Mouse (Mus musculus): Measurements from ENCODE around the gene Krtap12-1.
"Not testable (repeated sequence)": the region's sequence is repeated elsewhere in the genome, so short reads cannot be mapped to it uniquely, and the experiment has no call there.

The Krtap12-1 gene

DNA sequence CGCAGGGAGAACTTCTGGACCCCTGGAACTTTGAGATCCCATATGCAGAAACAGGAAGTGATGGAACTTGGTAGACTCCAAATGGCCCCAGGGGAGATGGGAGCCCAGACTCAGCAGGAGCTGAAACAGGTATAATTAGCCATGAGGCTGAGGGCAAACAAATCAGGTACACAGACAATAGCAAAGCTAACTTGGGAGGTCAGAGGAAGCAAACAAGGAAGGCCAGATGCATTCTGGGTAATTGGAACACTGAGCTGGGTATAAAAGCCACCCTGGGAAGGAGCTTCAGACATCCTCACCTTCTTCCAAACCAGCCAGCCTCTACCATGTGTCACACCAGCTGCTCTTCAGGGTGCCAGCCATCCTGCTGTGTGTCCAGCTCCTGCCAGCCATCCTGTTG is at the start of gene Krtap12-1:
Gene Krtap12-1 (plus strand): TSS at position 301 of the 400 bp plus-strand sequence.
- DNase-seq (ENCODE audit: low read depth, low spot score) = not testable (repeated sequence)

DNA sequence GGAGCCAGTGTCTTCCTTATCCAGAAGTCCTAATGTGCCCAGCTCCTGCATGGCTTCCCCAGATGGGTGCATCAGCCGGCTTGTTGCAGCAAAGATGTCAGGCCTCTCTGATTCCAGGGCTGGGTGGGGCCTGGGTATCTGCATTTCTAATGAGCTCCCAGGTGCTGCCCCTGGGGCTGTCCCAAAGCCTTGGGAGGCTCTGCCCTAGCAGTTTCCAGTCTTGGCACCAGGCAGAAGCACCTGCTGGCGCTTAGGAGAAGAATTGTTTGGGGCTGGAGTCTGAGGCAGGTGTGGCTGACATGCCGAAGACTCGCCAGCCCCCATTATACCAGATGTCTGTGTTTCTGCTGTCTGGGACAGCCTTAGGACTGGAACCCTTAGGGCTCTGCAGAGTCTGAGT is 49.7 kb upstream of the Krtap12-1 start:
- no peak for DNase-seq (ENCODE audit: low read depth, low spot score)

DNA sequence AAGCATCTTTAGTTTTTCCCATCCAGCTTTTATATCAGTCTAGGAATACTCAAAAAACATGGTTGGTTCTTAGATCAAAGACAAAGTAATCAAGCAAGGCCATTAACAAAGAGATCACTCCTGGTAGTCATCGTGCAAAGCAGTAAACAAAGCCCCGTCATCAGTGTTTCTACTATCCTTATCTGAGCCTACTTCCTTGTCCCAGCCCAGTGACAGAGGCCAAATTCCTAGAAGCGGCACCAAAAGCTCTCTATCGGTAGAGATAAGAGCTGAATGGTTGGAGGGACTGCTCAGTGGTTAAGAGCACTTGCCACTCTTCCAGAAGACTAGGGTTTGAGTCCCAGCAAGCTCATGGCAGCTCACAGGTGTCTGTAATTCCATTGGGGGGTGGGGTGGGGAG is 48.9 kb upstream of the Krtap12-1 start:
- no peak for DNase-seq (ENCODE audit: low read depth, low spot score)

DNA sequence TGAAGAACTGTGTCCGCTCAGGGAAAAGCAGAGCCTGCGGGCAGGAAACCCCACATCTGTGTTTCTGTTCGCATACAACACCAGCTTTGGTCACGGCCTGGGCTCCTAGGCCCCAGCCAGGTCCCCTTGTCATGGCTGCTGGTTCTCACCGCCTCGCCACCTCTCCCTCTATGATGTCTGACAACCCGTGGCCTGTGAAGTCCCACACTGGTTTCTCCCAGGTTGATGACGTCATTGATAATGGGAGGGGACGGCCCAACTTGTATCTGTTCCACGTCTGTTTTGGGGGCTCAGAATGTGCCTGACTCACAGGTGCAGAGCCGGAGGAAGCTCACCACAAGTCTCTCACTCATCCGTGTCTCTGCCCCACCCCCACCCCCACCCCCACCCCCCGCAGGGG is 46.6 kb upstream of the Krtap12-1 start:
- DNase-seq (ENCODE audit: low read depth, low spot score) = no peak

DNA sequence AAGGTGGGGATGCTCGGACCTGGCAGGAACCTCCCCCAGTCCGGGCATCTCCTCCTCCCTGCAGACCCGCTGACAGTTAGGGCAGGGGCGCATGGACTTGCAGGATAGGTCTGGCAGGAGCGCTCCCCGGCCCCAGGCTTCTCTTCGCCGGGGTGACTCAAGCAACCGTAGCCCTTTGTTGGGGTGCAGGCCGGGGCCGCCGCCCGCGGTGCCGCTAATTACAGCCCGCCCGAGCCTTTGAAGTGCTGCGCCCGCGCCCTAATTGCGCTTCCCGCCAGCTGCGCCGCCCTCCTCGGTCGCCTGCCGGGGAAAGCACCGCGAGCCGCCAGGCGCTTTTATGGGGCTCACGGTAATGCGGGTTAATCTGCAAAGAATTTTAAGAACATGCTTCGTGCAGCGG is 42.8 kb upstream of the Krtap12-1 start:
- no peak for DNase-seq (ENCODE audit: low read depth, low spot score)

DNA sequence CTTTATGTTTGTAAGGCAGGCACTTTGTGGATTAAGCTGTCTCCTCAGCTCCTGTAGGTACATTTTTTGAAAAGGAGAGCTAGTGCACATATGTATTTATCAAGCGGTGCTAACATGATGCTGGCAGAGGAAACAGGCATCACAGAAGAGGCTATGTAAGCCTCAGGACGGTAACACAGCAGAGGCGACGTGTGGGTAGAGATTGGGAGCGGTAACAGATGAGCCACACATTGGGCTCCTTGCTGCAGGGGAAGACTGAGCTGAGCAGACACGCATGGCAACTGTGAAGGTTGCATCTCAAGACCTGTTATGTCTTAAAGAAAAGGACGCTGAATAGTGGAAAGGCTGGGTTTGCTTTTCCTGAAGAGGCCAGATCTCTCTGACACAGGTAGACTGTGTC is 37.4 kb upstream of the Krtap12-1 start:
- no peak for DNase-seq (ENCODE audit: low read depth, low spot score)

DNA sequence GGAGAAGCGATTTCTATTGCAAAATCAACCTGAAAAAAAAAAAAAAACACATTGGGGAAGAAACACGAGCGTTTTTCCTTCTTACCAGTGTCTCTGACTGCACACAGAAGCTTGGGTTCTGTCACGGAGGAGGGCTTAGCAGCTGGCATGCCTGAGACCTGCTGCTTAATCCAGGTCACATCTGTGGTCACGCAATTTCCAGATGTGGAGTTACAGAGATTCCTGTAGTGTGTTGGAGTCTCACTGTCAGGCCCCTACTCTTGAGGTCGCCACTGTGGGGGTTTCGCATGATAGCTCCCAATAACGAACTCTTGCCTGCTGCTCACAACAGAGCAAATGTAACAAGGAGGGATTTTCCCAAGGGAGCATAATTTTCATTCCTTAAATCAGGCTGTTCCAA is 36.2 kb upstream of the Krtap12-1 start:
- no peak for DNase-seq (ENCODE audit: low read depth, low spot score)

DNA sequence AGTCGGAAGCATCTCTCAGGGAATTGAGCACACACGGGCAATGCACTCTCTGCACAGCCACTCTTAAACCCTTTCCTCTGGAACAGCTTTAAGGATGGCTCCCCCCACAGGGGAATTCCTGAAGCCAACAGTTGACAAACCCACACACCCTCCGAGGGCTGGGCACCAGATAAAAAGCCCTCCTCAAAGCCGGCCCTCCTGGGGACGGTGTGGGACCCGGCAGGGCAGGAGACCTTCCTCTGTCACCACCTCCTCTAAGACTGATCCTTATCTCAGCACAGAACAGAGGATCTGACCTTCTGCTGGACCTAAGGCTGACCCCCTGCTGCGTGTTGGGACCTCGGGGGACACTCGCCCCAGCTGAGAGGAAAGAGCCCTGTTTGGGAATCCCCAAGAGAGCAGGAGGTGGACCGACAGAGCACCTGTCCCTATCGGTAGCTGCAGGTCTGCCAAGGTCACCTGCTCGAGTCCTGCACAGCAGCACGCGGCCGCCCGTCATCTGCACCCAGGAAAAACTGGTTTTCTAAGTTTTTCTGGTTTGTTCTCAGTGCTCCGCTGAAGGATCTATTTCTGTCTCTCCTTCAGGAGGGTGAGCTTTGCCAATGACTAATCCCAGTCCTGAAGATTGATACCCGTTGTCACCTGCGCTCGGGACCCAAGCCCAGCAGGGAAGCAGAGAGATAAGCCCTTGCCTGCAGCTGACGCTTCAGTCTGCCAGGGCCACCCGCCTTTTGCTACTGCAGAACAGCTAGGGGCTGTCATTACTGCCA is 34.3 kb upstream of the Krtap12-1 start, which contains the start of gene Tspear:
Gene Tspear (plus strand): TSS at position 675 of the 770 bp plus-strand sequence.
- DNase-seq (ENCODE audit: low read depth, low spot score) = no peak

DNA sequence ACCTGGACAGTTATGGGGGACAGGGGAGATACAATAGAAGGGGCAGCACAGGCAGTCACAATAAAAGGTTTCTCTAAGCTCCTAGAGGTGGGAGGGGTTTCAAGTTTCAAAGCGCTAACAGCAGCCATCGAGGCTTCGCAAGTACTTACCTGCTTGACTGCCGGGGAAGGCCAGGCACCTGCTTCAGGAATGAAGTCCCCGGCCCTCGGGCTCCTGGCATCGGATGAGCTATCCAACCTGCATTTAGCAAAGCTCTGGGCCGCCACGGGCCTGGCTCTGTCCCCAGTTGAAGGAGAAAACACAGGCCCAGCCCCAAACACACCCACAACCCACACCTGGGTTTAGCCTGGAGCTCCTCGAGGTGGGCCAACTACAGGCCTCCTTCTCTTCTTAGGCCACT is 33.4 kb upstream of the Krtap12-1 start:
- no peak for DNase-seq (ENCODE audit: low read depth, low spot score)

DNA sequence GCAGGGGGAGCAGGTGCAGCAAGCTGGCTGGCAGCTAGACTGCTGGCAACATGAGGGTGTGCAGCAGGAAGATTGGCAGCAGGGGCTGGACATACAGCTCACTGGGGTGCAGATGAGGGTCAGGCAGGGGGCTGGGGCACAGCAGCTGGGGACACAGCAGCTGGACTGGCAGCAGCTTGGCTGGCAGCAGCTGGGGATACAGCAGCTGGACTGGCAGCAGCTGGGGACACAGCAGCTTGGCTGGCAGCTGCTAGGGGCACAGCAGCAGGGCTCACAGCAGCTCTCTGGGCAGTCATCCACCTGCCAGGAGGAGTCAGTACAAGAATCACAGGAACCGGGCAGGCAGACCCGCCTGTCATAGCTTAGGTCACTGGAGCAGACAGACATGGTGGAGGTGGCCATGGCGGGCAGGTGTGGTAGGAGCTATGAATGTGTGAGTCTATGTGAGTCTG is 30.0 kb upstream of the Krtap12-1 start, which contains the start of gene Gm19402:
Gene Gm19402 (minus strand): TSS at position 402 of the 452 bp plus-strand sequence.
- not testable (repeated sequence) for DNase-seq (ENCODE audit: low read depth, low spot score)

DNA sequence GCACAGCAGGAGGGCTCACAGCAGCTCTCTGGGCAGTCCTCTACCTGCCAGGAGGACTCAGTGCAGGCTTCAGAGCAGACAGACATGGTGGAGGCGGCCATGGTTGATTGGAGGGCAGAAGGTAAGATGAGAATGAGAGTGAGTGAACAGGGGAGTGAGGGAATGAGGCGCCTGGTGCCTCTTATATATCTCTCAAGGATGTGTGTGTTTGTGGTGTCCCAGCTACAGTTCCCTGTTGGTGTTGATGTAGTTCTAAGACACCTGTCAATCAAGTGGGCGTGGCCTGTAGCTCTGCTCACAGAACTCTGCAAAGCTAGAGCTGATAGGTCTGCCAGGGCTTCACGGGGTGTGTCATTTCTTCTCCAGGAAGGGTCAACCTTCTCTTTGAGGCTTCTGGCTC is 23.3 kb upstream of the Krtap12-1 start, which contains the start of gene Gm9508:
Gene Gm9508 (minus strand): TSS at position 101 of the 400 bp plus-strand sequence.
- DNase-seq (ENCODE audit: low read depth, low spot score) = no peak

DNA sequence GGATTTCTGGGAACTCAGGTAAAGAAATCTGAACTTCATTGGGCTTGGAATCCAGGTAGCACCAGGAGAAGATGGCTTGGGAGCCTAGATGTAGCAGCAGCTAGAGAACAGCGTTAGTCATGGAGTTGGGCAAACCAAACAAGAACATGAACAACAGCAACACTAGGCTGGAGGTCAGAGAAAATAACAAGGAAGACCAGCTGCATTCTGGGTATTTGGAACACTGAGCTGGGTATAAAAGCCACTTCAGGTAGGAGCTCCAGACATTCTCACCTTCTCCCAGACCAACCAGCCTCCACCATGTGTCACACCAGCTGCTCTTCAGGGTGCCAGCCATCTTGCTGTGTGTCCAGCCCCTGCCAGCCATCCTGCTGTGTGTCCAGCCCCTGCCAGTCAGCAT is 14.1 kb upstream of the Krtap12-1 start, which contains the start of gene Gm10272:
Gene Gm10272 (plus strand): TSS at position 301 of the 400 bp plus-strand sequence.
- DNase-seq (ENCODE audit: low read depth, low spot score) = no peak

DNA sequence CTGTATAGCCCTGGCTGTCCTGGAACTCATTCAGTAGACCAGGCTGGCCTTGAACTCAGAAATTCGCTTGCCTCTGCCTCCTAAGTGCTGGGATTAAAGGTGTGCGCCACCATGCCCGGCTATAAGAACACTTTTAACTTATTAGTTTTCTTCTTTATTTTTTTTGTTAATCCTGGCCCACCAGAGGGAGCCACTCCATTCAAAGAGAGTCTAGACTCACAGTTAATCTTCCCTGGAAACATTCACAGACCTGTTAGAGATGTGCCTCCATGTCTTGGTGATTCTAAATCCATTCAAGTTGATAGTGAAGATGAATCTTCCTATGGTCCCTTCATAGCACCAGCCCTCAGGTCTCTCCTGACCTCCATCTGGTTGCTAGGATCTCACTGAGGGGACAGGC is 10.6 kb upstream of the Krtap12-1 start:
- DNase-seq (ENCODE audit: low read depth, low spot score) = no peak

DNA sequence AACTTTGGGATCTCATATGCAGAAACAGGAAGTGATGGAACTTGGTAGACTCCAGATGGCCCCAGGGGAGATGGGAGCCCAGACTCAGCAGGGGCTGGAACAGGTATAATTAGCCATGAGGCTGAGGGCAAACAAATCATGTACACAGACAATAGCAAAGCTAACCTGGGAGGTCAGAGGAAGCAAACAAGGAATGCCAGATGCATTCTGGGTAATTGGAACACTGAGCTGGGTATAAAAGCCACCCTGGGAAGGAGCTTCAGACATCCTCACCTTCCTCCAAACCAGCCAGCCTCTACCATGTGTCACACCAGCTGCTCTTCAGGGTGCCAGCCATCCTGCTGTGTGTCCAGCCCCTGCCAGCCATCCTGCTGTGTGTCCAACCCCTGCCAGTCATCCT is 9.2 kb upstream of the Krtap12-1 start, which contains the start of gene Gm10024:
Gene Gm10024 (plus strand): TSS at position 301 of the 400 bp plus-strand sequence.
- not testable (repeated sequence) for DNase-seq (ENCODE audit: low read depth, low spot score)

DNA sequence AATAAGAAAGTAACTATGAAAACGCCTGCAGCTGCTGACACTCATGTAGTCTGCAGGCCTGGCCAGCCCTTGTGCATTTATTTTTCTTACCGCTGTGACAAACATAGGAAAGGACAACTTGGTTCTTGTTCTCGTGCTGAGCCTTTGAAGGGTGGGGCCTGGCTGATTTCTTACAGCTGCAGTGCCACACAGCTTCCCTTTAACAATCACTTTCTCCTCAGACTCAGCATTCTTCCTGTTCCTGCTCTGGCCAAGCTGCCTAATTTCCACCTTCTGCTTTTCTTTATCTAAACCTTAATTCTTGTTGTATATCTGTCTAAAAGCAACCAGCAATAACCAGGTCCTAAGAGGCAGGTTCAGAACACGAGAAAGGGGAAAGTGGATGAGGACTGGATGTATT is 6.7 kb upstream of the Krtap12-1 start:
- no peak for DNase-seq (ENCODE audit: low read depth, low spot score)

DNA sequence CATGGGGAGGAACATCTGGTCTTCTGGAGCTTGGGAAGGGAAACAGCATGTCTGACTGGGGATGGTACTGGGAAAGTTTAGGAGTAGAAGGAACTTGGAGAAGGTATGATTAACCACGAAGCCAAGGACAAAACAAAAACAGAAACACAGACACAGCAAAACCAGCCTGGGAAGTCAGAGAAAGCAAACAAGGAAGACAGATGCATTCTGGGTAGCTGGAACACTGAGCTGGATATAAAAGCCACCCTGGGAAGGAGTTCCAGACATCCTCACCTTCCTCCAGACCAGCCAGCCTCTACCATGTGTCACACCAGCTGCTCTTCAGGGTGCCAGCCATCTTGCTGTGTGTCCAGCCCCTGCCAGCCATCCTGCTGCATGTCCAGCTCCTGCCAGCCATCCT is 4.9 kb upstream of the Krtap12-1 start, which contains the start of gene Gm10142:
Gene Gm10142 (plus strand): TSS at position 301 of the 400 bp plus-strand sequence.
- no peak for DNase-seq (ENCODE audit: low read depth, low spot score)

DNA sequence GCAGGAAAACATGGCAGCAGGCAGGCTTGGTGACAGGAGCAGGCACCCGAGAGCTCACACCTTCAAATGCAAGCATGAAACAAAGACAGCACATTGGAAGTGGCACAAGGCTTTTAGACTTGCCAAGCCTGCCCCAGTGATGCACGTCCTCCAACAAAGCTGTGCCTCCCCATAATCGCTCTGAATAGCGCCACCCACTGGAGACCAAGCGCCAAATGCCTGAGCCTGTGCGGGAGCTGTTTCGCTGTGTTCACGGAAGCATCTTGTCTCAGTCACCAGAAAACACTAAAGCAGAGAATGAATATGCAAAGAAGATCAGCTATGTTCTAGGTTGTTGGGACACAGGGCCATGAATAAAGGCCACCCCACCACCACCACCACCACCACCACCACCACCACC is 4.5 kb downstream of the Krtap12-1 start:
- DNase-seq (ENCODE audit: low read depth, low spot score) = no peak

DNA sequence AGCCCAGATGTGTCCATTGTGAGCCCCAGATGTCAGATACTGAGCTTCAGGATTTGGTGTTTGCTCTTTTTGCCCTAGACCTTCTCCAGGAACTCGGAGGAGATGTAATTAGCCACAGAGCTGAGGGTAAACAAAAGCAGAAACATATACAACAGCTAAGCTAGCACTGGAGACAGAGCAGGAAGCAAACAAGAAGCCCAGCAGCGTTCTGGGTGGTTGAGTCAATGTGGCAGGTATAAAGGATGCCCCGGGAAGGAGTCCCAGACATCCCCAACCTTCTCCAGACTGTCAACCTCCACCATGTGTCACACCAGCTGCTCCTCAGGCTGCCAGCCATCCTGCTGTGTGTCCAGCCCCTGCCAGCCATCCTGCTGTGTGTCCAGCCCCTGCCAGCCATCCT is 5.8 kb downstream of the Krtap12-1 start, which contains the start of gene Gm10100:
Gene Gm10100 (plus strand): TSS at position 301 of the 400 bp plus-strand sequence.
- no peak for DNase-seq (ENCODE audit: low read depth, low spot score)

DNA sequence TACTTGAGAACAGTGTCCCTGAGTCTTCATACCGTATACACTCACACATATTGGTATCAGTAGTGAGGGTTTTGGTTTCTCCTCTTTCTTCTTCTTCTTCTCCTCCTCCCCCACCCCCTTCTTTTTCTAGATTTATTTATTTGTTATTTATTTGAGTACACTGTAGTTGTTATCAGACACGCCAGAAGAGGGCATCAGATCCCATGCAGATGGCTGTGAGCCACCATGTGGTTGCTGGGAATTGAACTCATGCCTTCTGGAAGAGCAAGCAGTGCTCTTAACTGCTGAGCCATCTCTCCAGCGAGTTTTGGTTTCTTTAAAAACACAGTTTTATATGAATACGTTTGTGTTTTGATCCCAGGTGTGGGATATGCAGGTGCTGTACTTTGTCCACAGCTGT is 7.9 kb downstream of the Krtap12-1 start:
- DNase-seq (ENCODE audit: low read depth, low spot score) = no peak

DNA sequence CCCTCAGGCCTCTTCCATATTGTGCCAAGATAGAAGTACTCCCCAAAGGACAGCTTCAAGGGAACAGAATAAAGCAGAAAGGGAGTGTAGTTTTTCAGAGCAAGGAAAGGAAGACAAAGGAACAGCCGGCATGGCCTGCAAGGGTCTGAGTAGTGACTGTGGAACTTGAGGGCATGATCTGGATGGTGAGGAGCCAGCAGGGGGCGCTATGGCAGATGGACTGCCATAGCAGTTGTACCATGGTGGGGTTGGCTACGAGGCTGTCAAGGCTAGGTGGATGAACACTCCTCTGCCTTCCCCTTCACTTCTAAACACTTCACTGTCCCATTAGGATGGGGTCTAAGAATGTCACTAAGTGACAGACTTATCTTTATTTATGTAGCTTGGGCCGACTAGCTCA is 8.8 kb downstream of the Krtap12-1 start:
- no peak for DNase-seq (ENCODE audit: low read depth, low spot score)

DNA sequence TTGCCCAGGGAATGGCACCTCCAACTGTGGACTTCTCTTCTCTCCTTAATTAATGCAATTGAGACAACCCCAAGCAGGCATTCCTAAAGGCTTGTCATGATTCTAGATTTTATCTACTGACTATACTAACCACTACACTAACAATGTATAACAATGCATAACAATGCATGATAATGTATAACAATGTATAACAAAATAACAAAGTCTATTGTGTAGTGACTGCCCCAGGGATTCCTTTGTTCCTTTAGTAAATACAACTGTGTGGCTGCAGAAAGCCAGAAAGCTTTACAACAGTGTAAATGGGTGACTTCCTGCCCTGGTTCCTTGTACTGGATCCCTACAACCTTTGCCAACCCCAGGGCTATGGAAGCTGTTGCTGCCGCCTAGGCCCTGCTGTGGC is 15.5 kb downstream of the Krtap12-1 start:
- DNase-seq (ENCODE audit: low read depth, low spot score) = no peak

DNA sequence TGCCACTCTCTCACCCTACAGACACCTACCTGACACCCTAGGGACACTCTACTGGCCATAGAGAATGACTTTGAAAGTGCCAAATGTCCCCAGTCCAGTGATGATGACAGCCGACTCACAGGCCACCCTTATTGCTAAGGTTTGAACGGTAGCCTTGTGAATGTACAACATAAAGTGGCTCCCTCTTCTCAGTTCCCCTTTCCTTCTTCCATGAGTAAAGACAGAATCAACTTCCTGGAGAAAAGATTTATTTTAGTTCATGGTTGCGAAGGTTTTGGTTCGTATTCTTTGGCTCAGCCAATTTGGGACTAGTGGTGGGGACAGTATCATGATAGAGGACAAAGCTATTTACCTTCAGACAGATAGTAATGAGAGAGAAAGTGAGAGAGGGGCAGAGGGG is 18.5 kb downstream of the Krtap12-1 start:
- no peak for DNase-seq (ENCODE audit: low read depth, low spot score)

All from retina, postnatal 7 days (tissue).